Mouse (Mus musculus) olfactory bulb, adult 2 months (tissue): ENCODE data around the gene Enpp4.

Experiments used
- CTCF ChIP-seq: fragments of 200-500 bp; IDR thresholded peaks from 2 replicates; pipeline ENCODE4 v1.5.1; 2012; ENCODE audit warnings: low read depth, mild to moderate bottlenecking, low read length, moderate library complexity; ENCODE audit not compliant: insufficient read depth
- POLR2A ChIP-seq: fragments of 200-500 bp; IDR thresholded peaks from 2 replicates; pipeline ENCODE4 v1.6.1; 2012; ENCODE audit warnings: mild to moderate bottlenecking, low read depth, low read length, moderate library complexity; ENCODE audit not compliant: insufficient read depth

GRCm38 (mm10) chr17:44068876-44069275, 36.7 kb downstream of the Enpp4 start:
- TF ChIP-seq CTCF, result no peak
- no peak for TF ChIP-seq POLR2A
